Mouse (Mus musculus) thymus, postnatal 0 days (tissue): ENCODE measurements around the gene Gaa. TPM values are rescaled to one million over a fixed set of nuclear protein-coding genes. Genes with fewer than 3 reads are reported as not detected.

Source experiments
- DNase-seq: peaks from one replicate; pipeline ENCODE4 v3.0.0-alpha.2; 2015; ENCODE audit warnings: low spot score
- polyA plus RNA-seq: library from polyadenylated mRNA; unstranded; fragments of >200 nt; fragmentation: Nextera tagmentation; extraction: Ambion mirVana; gene quantifications from 2 replicates; pipeline ENCODE4 v1.2.1, GENCODE M21; 2015

The Gaa gene
- polyA plus RNA-seq, 1 experiment from 2014 or later, result 25.6 TPM

GRCm38 (mm10) chr11:119300986-119301385 is 33.3 kb downstream of the Gaa start:
- no peak for DNase-seq

GRCm38 (mm10) chr11:119304904-119305712 is 37.4 kb downstream of the Gaa start:
- peak; percentile 56 for DNase-seq

- no peak for DNase-seq
Measured at GRCm38 (mm10) chr11:119306762-119307657, 39.3 kb downstream of the Gaa start.

- DNase-seq, result no peak
Measured at GRCm38 (mm10) chr11:119307658-119307867, 39.9 kb downstream of the Gaa start, which contains the start of gene Card14. TSS of gene Card14 (plus strand) at chr11:119307768.

GRCm38 (mm10) chr11:119307916-119308315 is 40.2 kb downstream of the Gaa start:
- DNase-seq, result no peak

GRCm38 (mm10) chr11:119310621-119311020 is 42.9 kb downstream of the Gaa start:
- DNase-seq, result peak; percentile 10

GRCm38 (mm10) chr11:119314252-119314936 is 46.7 kb downstream of the Gaa start:
- DNase-seq, result no peak

- no peak for DNase-seq
Measured at GRCm38 (mm10) chr11:119316720-119317119, 49.0 kb downstream of the Gaa start.

- no peak for DNase-seq
Measured at GRCm38 (mm10) chr11:119322521-119322920, 54.8 kb downstream of the Gaa start.

- DNase-seq, result no peak
Measured at GRCm38 (mm10) chr11:119325068-119325467, 57.4 kb downstream of the Gaa start.

GRCm38 (mm10) chr11:119330592-119330991 is 62.9 kb downstream of the Gaa start:
- DNase-seq, result no peak

GRCm38 (mm10) chr11:119331970-119332369 is 64.3 kb downstream of the Gaa start:
- no peak for DNase-seq

Other genes with a start within 250 kb of the Gaa start
- 19.5 and 22.3 TPM in 2 replicates for gene Cbx2, start 244.9 kb upstream of the Gaa start, polyA plus RNA-seq
- gene Cbx8, start 226.9 kb upstream of the Gaa start, polyA plus RNA-seq, result 10.7 and 12.3 TPM in 2 replicates
- 25.1 and 26.8 TPM in 2 replicates for gene Cbx4, start 181.7 kb upstream of the Gaa start, polyA plus RNA-seq
- gene Tbc1d16, start 39.4 kb upstream of the Gaa start, polyA plus RNA-seq, result 5.3 and 5.9 TPM in 2 replicates
- gene Ccdc40, start 39.3 kb upstream of the Gaa start, polyA plus RNA-seq, result 4.6 and 5.3 TPM in 2 replicates
- 417 and 424 TPM in 2 replicates for gene Eif4a3, start 32.2 kb downstream of the Gaa start, polyA plus RNA-seq
- gene Card14, start 39.9 kb downstream of the Gaa start, polyA plus RNA-seq, result 0.14 and 0.17 TPM in 2 replicates
- gene Sgsh, start 87.6 kb downstream of the Gaa start, polyA plus RNA-seq, result 5.4 and 6.1 TPM in 2 replicates
- gene Slc26a11, start 87.7 kb downstream of the Gaa start, polyA plus RNA-seq, result 2.1 and 2.5 TPM in 2 replicates
- 18.7 and 20.2 TPM in 2 replicates for gene Rnf213, start 125.2 kb downstream of the Gaa start, polyA plus RNA-seq
- gene Endov, start 223.5 kb downstream of the Gaa start, polyA plus RNA-seq, result 17.8 and 19.4 TPM in 2 replicates